Mouse (Mus musculus): ENCODE data around the gene Olfm2. TPM values are rescaled to one million over a fixed set of nuclear protein-coding genes. Genes with fewer than 3 reads are reported as not detected.
A peak's percentile ranks its signal among the peaks of the same experiment; 100 is the strongest.
"Not testable (repeated sequence)": the region's sequence is repeated elsewhere in the genome, so short reads cannot be mapped to it uniquely, and the experiment has no call there.

Olfm2 gene
- total RNA-seq, 2 experiments from 2014 or later: 32.0 to 38.5 TPM

GRCm38 (mm10) chr9:20662874-20663273 is 83.3 kb downstream of the Olfm2 start:
- no peak for DNase-seq (ENCODE audit: low spot score in 2 of 2)

- peak; percentile 67 to 84 for DNase-seq (ENCODE audit: low spot score in 2 of 2)
Measured at GRCm38 (mm10) chr9:20662325-20662724, 83.8 kb downstream of the Olfm2 start.

- no peak for DNase-seq (ENCODE audit: low spot score in 2 of 2)
Measured at GRCm38 (mm10) chr9:20657546-20657945, 88.6 kb downstream of the Olfm2 start.

- DNase-seq (ENCODE audit: low spot score in 2 of 2): no peak
Measured at GRCm38 (mm10) chr9:20653859-20654258, 92.3 kb downstream of the Olfm2 start.

- no peak for DNase-seq (ENCODE audit: low spot score in 2 of 2)
Measured at GRCm38 (mm10) chr9:20652260-20652658, 93.9 kb downstream of the Olfm2 start.

- DNase-seq (ENCODE audit: low spot score in 2 of 2): peak; percentile 100
Measured at GRCm38 (mm10) chr9:20651602-20652259, 94.4 kb downstream of the Olfm2 start, which contains the start of gene Pin1. TSS of gene Pin1 (plus strand) at chr9:20652095.

- DNase-seq (ENCODE audit: low spot score in 2 of 2): peak in 1 of 2 experiments; percentile 35
Measured at GRCm38 (mm10) chr9:20645121-20645520, 101.0 kb downstream of the Olfm2 start.

- peak; percentile 76 to 86 for DNase-seq (ENCODE audit: low spot score in 2 of 2)
Measured at GRCm38 (mm10) chr9:20644360-20645081, 101.6 kb downstream of the Olfm2 start, which contains the start of gene Fbxl12. TSS of gene Fbxl12 (minus strand) at chr9:20644767.

- no peak for DNase-seq (ENCODE audit: low spot score in 2 of 2)
Measured at GRCm38 (mm10) chr9:20643781-20644180, 102.4 kb downstream of the Olfm2 start.

GRCm38 (mm10) chr9:20642896-20643466 is 103.2 kb downstream of the Olfm2 start:
- DNase-seq (ENCODE audit: low spot score in 2 of 2): peak in 1 of 2 experiments; percentile 82

GRCm38 (mm10) chr9:20642101-20642895 is 103.9 kb downstream of the Olfm2 start, which contains the start of gene Ubl5:
TSS of gene Ubl5 (plus strand) at chr9:20642878.
- no peak for DNase-seq (ENCODE audit: low spot score in 2 of 2)

GRCm38 (mm10) chr9:20641501-20641900 is 104.6 kb downstream of the Olfm2 start:
- DNase-seq (ENCODE audit: low spot score in 2 of 2): no peak

GRCm38 (mm10) chr9:20639486-20639885 is 106.7 kb downstream of the Olfm2 start:
- no peak for DNase-seq (ENCODE audit: low spot score in 2 of 2)

GRCm38 (mm10) chr9:20638552-20638951 is 107.6 kb downstream of the Olfm2 start:
- DNase-seq (ENCODE audit: low spot score in 2 of 2): no peak

- no peak for DNase-seq (ENCODE audit: low spot score in 2 of 2)
Measured at GRCm38 (mm10) chr9:20636790-20637189, 109.4 kb downstream of the Olfm2 start.

- no peak for DNase-seq (ENCODE audit: low spot score in 2 of 2)
Measured at GRCm38 (mm10) chr9:20636256-20636655, 109.9 kb downstream of the Olfm2 start.

- not testable (repeated sequence) for DNase-seq (ENCODE audit: low spot score in 2 of 2)
Measured at GRCm38 (mm10) chr9:20635676-20636075, 110.5 kb downstream of the Olfm2 start.

- DNase-seq (ENCODE audit: low spot score in 2 of 2): no peak
Measured at GRCm38 (mm10) chr9:20631332-20631731, 114.8 kb downstream of the Olfm2 start.
